In the genomic region with DNA sequence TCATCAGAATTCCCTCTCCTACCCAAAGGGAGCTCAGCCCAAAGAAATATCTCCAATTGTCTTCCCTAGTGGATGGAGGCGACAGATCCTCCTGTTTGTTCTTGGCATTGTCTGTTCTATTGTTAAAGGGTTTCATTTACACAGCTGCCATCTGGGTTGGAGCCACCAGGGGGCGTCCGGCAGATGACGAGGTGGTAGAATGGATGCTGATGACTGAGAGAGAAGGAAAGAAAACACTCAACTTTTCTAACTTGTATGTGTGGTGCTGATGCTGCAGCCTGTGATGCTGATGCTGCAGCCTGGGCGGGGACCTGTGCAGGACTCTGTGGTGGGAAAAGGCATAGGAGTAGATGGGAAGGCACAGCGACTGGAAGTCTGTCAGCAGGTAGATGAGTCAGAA, we compare ENCODE assay signal across 7 mouse cellular contexts. TPM values are rescaled to one million over a fixed set of nuclear protein-coding genes. Genes with fewer than 3 reads are reported as not detected.
DNase-seq lines count a peak whose midpoint lies in the region; ATAC-seq lines count a peak whose summit lies in the region.

No protein-coding gene starts in this region.

- 31% methylated on average over 6 of the region's 6 CpGs for WGBS in forebrain, embryonic 15.5 days
- 32% methylated on average over 6 of the region's 6 CpGs for WGBS in limb, embryonic 11.5 days

- no peak overlapping the region for H3K4me3 ChIP-seq in forebrain, embryonic 15.5 days
- H3K4me3 ChIP-seq in limb, embryonic 11.5 days (ENCODE audit: low read depth, low read length): no peak overlapping the region

- H3K27ac ChIP-seq in forebrain, embryonic 15.5 days (replicated peaks): no peak overlapping the region
- no peak overlapping the region for H3K27ac ChIP-seq in limb, embryonic 11.5 days (replicated peaks; ENCODE audit: low read depth, low read length)

- peak; percentile 55 for DNase-seq in CD4-positive helper T cell, adult 2 months (ENCODE audit: low read depth, low spot score)
- DNase-seq in ES-CJ7 (ENCODE audit: low read depth, low spot score): peak; percentile 70
- DNase-seq in c-Kit-positive CD71-positive TER-119-positive erythroid progenitor cells, embryonic 14.5 days (ENCODE audit: low spot score): peak; percentile 40
- peak; percentile 78 for DNase-seq in induced T-regulatory cell, adult 2 months (ENCODE audit: low read depth)
- DNase-seq in limb, embryonic 11.5 days (ENCODE audit: low spot score): peak; percentile 80
- peak; percentile 74 for DNase-seq in retina, embryonic 14.5 days (ENCODE audit: low spot score)

- no peaks in the 10 kb centered on the region for H3K9me3 ChIP-seq in forebrain, embryonic 15.5 days
- no peaks in the 10 kb centered on the region for H3K9me3 ChIP-seq in limb, embryonic 11.5 days (ENCODE audit: control insufficient read depth, low read length)

- H3K4me1 ChIP-seq in forebrain, embryonic 15.5 days: peaks cover 4% of the 10 kb centered on the region; the same call in 1 of the 2 replicates
- H3K4me1 ChIP-seq in limb, embryonic 11.5 days (ENCODE audit: control insufficient read depth, insufficient read depth, low read length): no peaks in the 10 kb centered on the region

- H3K4me2 ChIP-seq in forebrain, embryonic 15.5 days (replicated peaks): no peak overlapping the region
- H3K4me2 ChIP-seq in limb, embryonic 11.5 days (ENCODE audit: low read depth, severe bottlenecking): no peak overlapping the region

- no peaks in the 10 kb centered on the region for H3K36me3 ChIP-seq in forebrain, embryonic 15.5 days
- no peaks in the 10 kb centered on the region for H3K36me3 ChIP-seq in limb, embryonic 11.5 days (ENCODE audit: control insufficient read depth, insufficient read depth, low read length)

- peak; percentile 57; the same call in 1 of the 2 replicates for ATAC-seq in forebrain, embryonic 15.5 days (replicated peaks)
- no peak for ATAC-seq in limb, embryonic 11.5 days (ENCODE audit: insufficient number of reproducible peaks, low FRiP score, low TSS enrichment, low read depth)

- H3K9ac ChIP-seq in forebrain, embryonic 15.5 days (replicated peaks): no peak overlapping the region
- H3K9ac ChIP-seq in limb, embryonic 11.5 days (ENCODE audit: low read length): no peak overlapping the region

- no peaks in the 10 kb centered on the region for H3K27me3 ChIP-seq in forebrain, embryonic 15.5 days
- no peaks in the 10 kb centered on the region for H3K27me3 ChIP-seq in limb, embryonic 11.5 days (ENCODE audit: control insufficient read depth, insufficient read depth, low read length)

RNA-seq across cellular contexts. Expression of a gene that starts 14.8 kb away (rescaled TPM):
- 1.3 and 2.1 TPM in 2 replicates for polyA plus RNA-seq in forebrain, embryonic 15.5 days (2015; fragmentation: Nextera tagmentation; extraction: Ambion mirVana)
- 0.15 and 0.23 TPM in 2 replicates for polyA plus RNA-seq in limb, embryonic 11.5 days (2014; fragmentation: Nextera tagmentation; extraction: Ambion mirVana)

RNA-seq across cellular contexts. Expression of a gene that starts 42.7 kb away (rescaled TPM):
- 0.95 and 1.7 TPM in 2 replicates for polyA plus RNA-seq in forebrain, embryonic 15.5 days (2015; fragmentation: Nextera tagmentation; extraction: Ambion mirVana)
- polyA plus RNA-seq in limb, embryonic 11.5 days (2014; fragmentation: Nextera tagmentation; extraction: Ambion mirVana): 0.32 and 0.50 TPM in 2 replicates
